Mouse (Mus musculus) layer of hippocampus, postnatal 25 days (tissue): Measurements from ENCODE around the gene Gm14403. TPM values are rescaled to one million over a fixed set of nuclear protein-coding genes. Genes with fewer than 3 reads are reported as not detected.

Experiments used
- total RNA-seq, 2 experiments: library from RNA; stranded (reverse); gene quantifications; 2 replicates each; pipeline ENCODE4 v1.2.3; 2021

Gm14403 gene
- total RNA-seq, 2 experiments from 2014 or later: 37.2 to 39.9 TPM

Other genes with a start within 250 kb of the Gm14403 start
- 1 to 10 TPM; 1.5 to 2.3 TPM for gene Gm14409, start 231.2 kb upstream of the Gm14403 start, total RNA-seq
- 1 to 10 TPM; 2.6 to 3.2 TPM for gene Gm14412, start 173.9 kb upstream of the Gm14403 start, total RNA-seq
- 10 to 100 TPM; 32.5 to 34.2 TPM for gene Gm14418, start 99.9 kb upstream of the Gm14403 start, total RNA-seq
- 10 to 100 TPM; 31.6 to 32.7 TPM for gene Zfp970, start 33.5 kb upstream of the Gm14403 start, total RNA-seq
- gene Gm14406, start 80.0 kb downstream of the Gm14403 start, total RNA-seq: not detected